Comparison of ENCODE assay signal across 7 mouse cellular contexts in the genomic region with DNA sequence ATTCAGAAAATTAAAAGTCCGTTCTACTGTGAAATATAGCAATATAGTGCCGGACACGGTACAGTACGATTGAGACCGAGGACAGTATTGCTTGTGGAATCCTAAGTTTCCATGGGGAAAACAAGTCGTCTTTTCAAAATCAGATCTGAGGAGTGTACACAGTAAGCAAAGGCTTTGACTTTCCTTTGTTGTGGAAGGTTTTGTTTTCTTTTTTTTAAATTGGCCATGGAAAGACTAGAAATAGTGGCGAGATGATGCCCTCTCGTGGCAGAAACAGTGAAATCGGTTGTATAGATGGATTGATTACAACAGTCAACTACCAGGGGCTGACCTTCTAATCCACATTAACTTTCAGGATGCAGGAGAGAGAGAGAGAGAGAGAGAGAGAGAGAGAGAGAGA. TPM values are rescaled to one million over a fixed set of nuclear protein-coding genes. Genes with fewer than 3 reads are reported as not detected.
A peak's percentile ranks its signal among the peaks of the same experiment; 100 is the strongest.
DNase-seq lines count a peak whose midpoint lies in the region; ATAC-seq and TF ChIP-seq lines count a peak whose summit lies in the region.

No protein-coding gene starts in this region.

- peak; percentile 36; the same call in 1 of the 2 replicates for TF ChIP-seq CTCF in cortical plate, adult 2 months (IDR thresholded peaks at IDR 0.05; ENCODE audit: extremely low read depth, insufficient read depth, low read length)

- 63% methylated on average over 9 of the region's 9 CpGs for WGBS in midbrain, embryonic 10.5 days
- 66% methylated on average over 9 of the region's 9 CpGs for WGBS in midbrain, embryonic 11.5 days
- WGBS in hindbrain, embryonic 13.5 days = 62% methylated on average over 9 of the region's 9 CpGs
- WGBS in limb, embryonic 11.5 days = 66% methylated on average over 9 of the region's 9 CpGs

- no peak for ATAC-seq in midbrain, embryonic 11.5 days (ENCODE audit: low FRiP score)
- ATAC-seq in hindbrain, embryonic 13.5 days (ENCODE audit: low FRiP score) = 0 out of 2 replicates have a peak, but pooled peaks have one; percentile 46
- no peak for ATAC-seq in limb, embryonic 11.5 days (ENCODE audit: insufficient number of reproducible peaks, low FRiP score, low TSS enrichment, low read depth)

- H3K4me1 ChIP-seq in midbrain, embryonic 10.5 days = no peaks in the 10 kb centered on the region
- H3K4me1 ChIP-seq in midbrain, embryonic 11.5 days (ENCODE audit: control insufficient read depth, insufficient read depth, low read length) = no peaks in the 10 kb centered on the region
- no peaks in the 10 kb centered on the region for H3K4me1 ChIP-seq in cortical plate, adult 2 months (ENCODE audit: control insufficient read depth, insufficient read depth, low read length)
- H3K4me1 ChIP-seq in hindbrain, embryonic 13.5 days (replicated peaks) = no peaks in the 10 kb centered on the region; the same call in 1 of the 2 replicates
- H3K4me1 ChIP-seq in limb, embryonic 11.5 days (ENCODE audit: control insufficient read depth, insufficient read depth, low read length) = no peaks in the 10 kb centered on the region

- H3K9me3 ChIP-seq in midbrain, embryonic 10.5 days (replicated peaks) = no peaks in the 10 kb centered on the region
- H3K9me3 ChIP-seq in midbrain, embryonic 11.5 days (ENCODE audit: control insufficient read depth, low read length) = no peaks in the 10 kb centered on the region
- H3K9me3 ChIP-seq in hindbrain, embryonic 13.5 days = no peaks in the 10 kb centered on the region
- peaks cover 3% of the 10 kb centered on the region; the same call in 1 of the 2 replicates for H3K9me3 ChIP-seq in limb, embryonic 11.5 days (ENCODE audit: control insufficient read depth, low read length)

- H3K4me2 ChIP-seq in midbrain, embryonic 11.5 days = no peak overlapping the region
- H3K4me2 ChIP-seq in hindbrain, embryonic 13.5 days = no peak overlapping the region
- H3K4me2 ChIP-seq in limb, embryonic 11.5 days (ENCODE audit: low read depth, severe bottlenecking) = no peak overlapping the region

- no peaks in the 10 kb centered on the region for H3K27me3 ChIP-seq in midbrain, embryonic 10.5 days (ENCODE audit: low read depth, poor library complexity, severe bottlenecking)
- H3K27me3 ChIP-seq in midbrain, embryonic 11.5 days (ENCODE audit: control insufficient read depth, insufficient read depth, low read length) = no peaks in the 10 kb centered on the region
- H3K27me3 ChIP-seq in hindbrain, embryonic 13.5 days = no peaks in the 10 kb centered on the region
- H3K27me3 ChIP-seq in limb, embryonic 11.5 days (ENCODE audit: control insufficient read depth, insufficient read depth, low read length) = no peaks in the 10 kb centered on the region

- no peaks in the 10 kb centered on the region for H3K36me3 ChIP-seq in midbrain, embryonic 10.5 days
- H3K36me3 ChIP-seq in midbrain, embryonic 11.5 days (ENCODE audit: control insufficient read depth, insufficient read depth, low read length) = no peaks in the 10 kb centered on the region
- H3K36me3 ChIP-seq in hindbrain, embryonic 13.5 days = no peaks in the 10 kb centered on the region
- no peaks in the 10 kb centered on the region for H3K36me3 ChIP-seq in limb, embryonic 11.5 days (ENCODE audit: control insufficient read depth, insufficient read depth, low read length)

- peak; percentile 23 for DNase-seq in midbrain, embryonic 10.5 days (ENCODE audit: low spot score)
- no peak for DNase-seq in midbrain, embryonic 11.5 days (ENCODE audit: low spot score, missing footprints)
- DNase-seq in adrenal gland, postnatal 10 days = peak; percentile 49
- DNase-seq in limb, embryonic 11.5 days (ENCODE audit: low spot score) = peak; percentile 67
- DNase-seq in thymus, postnatal 25 days = no peak

- H3K27ac ChIP-seq in midbrain, embryonic 10.5 days (replicated peaks) = no peak overlapping the region
- H3K27ac ChIP-seq in midbrain, embryonic 11.5 days (ENCODE audit: low read depth, low read length) = no peak overlapping the region
- 0 out of 2 replicates have a peak overlapping the region, but pooled peaks have one; percentile 42 for H3K27ac ChIP-seq in cortical plate, adult 2 months (ENCODE audit: insufficient read depth, low read length)
- H3K27ac ChIP-seq in hindbrain, embryonic 13.5 days = no peak overlapping the region
- H3K27ac ChIP-seq in limb, embryonic 11.5 days (replicated peaks; ENCODE audit: low read depth, low read length) = no peak overlapping the region

- H3K4me3 ChIP-seq in midbrain, embryonic 10.5 days = no peak overlapping the region
- H3K4me3 ChIP-seq in midbrain, embryonic 11.5 days (ENCODE audit: low read depth, low read length) = no peak overlapping the region
- H3K4me3 ChIP-seq in cortical plate, adult 2 months (ENCODE audit: insufficient read depth, low read length) = no peak overlapping the region
- no peak overlapping the region for H3K4me3 ChIP-seq in hindbrain, embryonic 13.5 days
- no peak overlapping the region for H3K4me3 ChIP-seq in limb, embryonic 11.5 days (ENCODE audit: low read depth, low read length)

- no peak for TF ChIP-seq POLR2A in cortical plate, adult 2 months (IDR thresholded peaks at IDR 0.05; ENCODE audit: extremely low read depth, insufficient read depth, low read length)

- no peak overlapping the region for H3K9ac ChIP-seq in midbrain, embryonic 11.5 days (ENCODE audit: low read length)
- no peak overlapping the region for H3K9ac ChIP-seq in hindbrain, embryonic 13.5 days
- no peak overlapping the region for H3K9ac ChIP-seq in limb, embryonic 11.5 days (ENCODE audit: low read length)

RNA-seq across cellular contexts. Expression of gene Enpp5, which starts 40.0 kb away (rescaled TPM):
- 7.0 and 13.0 TPM in 2 replicates for polyA plus RNA-seq in midbrain, embryonic 10.5 days (2016; fragmentation: Nextera tagmentation; extraction: Ambion mirVana)
- polyA plus RNA-seq in midbrain, embryonic 11.5 days (2014; fragmentation: Nextera tagmentation; extraction: Ambion mirVana) = 11.5 and 15.3 TPM in 2 replicates
- 10 to 100 TPM; 20.7 to 25.3 TPM for total RNA-seq in adrenal gland, postnatal 10 days (2021)
- 204 and 216 TPM in 2 replicates for polyA plus RNA-seq in cortical plate, adult 2 months (2012; rRNA removed)
- 79.3 and 83.6 TPM in 2 replicates for polyA plus RNA-seq in hindbrain, embryonic 13.5 days (2015; fragmentation: Nextera tagmentation; extraction: Ambion mirVana)
- polyA plus RNA-seq in limb, embryonic 11.5 days (2014; fragmentation: Nextera tagmentation; extraction: Ambion mirVana) = 7.1 and 7.2 TPM in 2 replicates

Comparison
In these comparisons a context has a peak if more than half of its experiments do, and no peak if none do; other contexts are left out.
1. DNase-seq: peak in midbrain, embryonic 10.5 days (single experiment), adrenal gland, postnatal 10 days (single experiment) and limb, embryonic 11.5 days (single experiment); none in midbrain, embryonic 11.5 days (single experiment) and thymus, postnatal 25 days (single experiment).